Mouse (Mus musculus) neural tube, embryonic 12.5 days (tissue): ENCODE measurements around the gene Dsn1. TPM values are rescaled to one million over a fixed set of nuclear protein-coding genes. Genes with fewer than 3 reads are reported as not detected.

Source experiments
- ATAC-seq: fragments of 200-750 bp; cut with Nextera tagmentation; 2 replicates; pipeline ENCODE4 v1.8.0; 2017; ENCODE audit warnings: low read depth, mild to moderate bottlenecking, moderate TSS enrichment, moderate library complexity; ENCODE audit not compliant: low FRiP score
- H3K27ac ChIP-seq: fragments of 300-500 bp; sonication (generic); 2 replicates; pipeline ENCODE4 v1.5.1; 2016
- H3K27me3 ChIP-seq: fragments of 300-500 bp; sonication (generic); replicated peaks from 2 replicates; pipeline ENCODE4 v1.6.1; 2016; ENCODE audit warnings: mild to moderate bottlenecking
- H3K36me3 ChIP-seq: fragments of 300-500 bp; sonication (generic); 2 replicates; pipeline ENCODE4 v1.6.1; 2016; ENCODE audit warnings: mild to moderate bottlenecking
- H3K4me1 ChIP-seq: fragments of 300-500 bp; sonication (generic); 2 replicates; pipeline ENCODE4 v1.6.1; 2016
- H3K4me2 ChIP-seq: fragments of 300-500 bp; sonication (generic); replicated peaks from 2 replicates; pipeline ENCODE4 v1.6.1; 2016; ENCODE audit warnings: mild to moderate bottlenecking
- H3K4me3 ChIP-seq: fragments of 300-500 bp; sonication (generic); 2 replicates; pipeline ENCODE4 v1.5.1; 2016
- H3K9ac ChIP-seq: fragments of 300-500 bp; sonication (generic); 2 replicates; pipeline ENCODE4 v1.6.1; 2016; ENCODE audit warnings: mild to moderate bottlenecking
- H3K9me3 ChIP-seq: fragments of 300-500 bp; sonication (generic); 2 replicates; pipeline ENCODE4 v1.6.1; 2016; ENCODE audit warnings: mild to moderate bottlenecking
- WGBS: fragments of 180-500 bp; shearing (Covaris S2); methylation state at CpG from one replicate; pipeline ENCODE4 v1.1.7; 2016; 5-methylcytosine and 5-hydroxymethylcytosine counted together
- polyA plus RNA-seq: library from polyadenylated mRNA; unstranded; fragments of >200 nt; fragmentation: Nextera tagmentation; extraction: Ambion mirVana; gene quantifications from 2 replicates; pipeline ENCODE4 v1.2.1, GENCODE M21; 2016

The Dsn1 gene
- polyA plus RNA-seq, 1 experiment from 2014 or later: 30.3 TPM

DNA sequence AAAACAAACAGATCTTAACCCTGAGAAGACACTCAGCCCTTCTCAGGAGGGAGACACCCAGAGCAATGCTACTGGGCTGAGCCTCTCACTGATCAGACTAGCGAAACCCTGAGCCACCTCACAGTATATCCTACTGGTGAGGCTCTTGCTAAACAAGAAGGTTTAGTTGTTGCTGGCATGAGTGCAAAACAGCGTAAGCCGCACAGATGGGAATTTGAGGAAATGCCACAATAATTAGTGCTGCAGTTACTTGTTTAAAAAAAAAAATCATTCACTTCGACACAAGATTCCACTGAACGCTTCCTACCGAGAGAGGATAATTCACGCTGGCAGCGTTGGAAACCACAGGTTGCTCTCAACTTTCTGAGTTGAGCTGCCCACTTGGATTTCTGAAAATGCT is 36.6 kb upstream of the Dsn1 start:
- Histone ChIP-seq H3K4me3 (no peak overlapping the region), H3K9ac (no peak overlapping the region), H3K36me3 (peaks cover 70% of the 10 kb centered on the region), H3K4me2 (no peak overlapping the region), H3K9me3 (peaks cover 4% of the 10 kb centered on the region; the same call in 1 of the 2 replicates), H3K27me3 (no peaks in the 10 kb centered on the region), H3K4me1 (peaks cover 2% of the 10 kb centered on the region; the same call in 1 of the 2 replicates), H3K27ac (no peak overlapping the region)
- no peak for ATAC-seq
- WGBS: 92% methylated on average over 8 of the region's 8 CpGs

- ATAC-seq: no peak
- H3K4me3 ChIP-seq: no peak overlapping the region
- no peaks in the 10 kb centered on the region for H3K4me1 ChIP-seq
- H3K27ac ChIP-seq: no peak overlapping the region
- H3K9me3 ChIP-seq: peaks cover 4% of the 10 kb centered on the region; the same call in 1 of the 2 replicates
- peaks cover 79% of the 10 kb centered on the region for H3K36me3 ChIP-seq
- H3K9ac ChIP-seq: no peak overlapping the region
- 94% methylated on average over 7 of the region's 7 CpGs for WGBS
- no peak overlapping the region for H3K4me2 ChIP-seq
- no peaks in the 10 kb centered on the region for H3K27me3 ChIP-seq
Observed at GRCm38 (mm10) chr2:157041421-157041820, 34.5 kb upstream of the Dsn1 start.

DNA sequence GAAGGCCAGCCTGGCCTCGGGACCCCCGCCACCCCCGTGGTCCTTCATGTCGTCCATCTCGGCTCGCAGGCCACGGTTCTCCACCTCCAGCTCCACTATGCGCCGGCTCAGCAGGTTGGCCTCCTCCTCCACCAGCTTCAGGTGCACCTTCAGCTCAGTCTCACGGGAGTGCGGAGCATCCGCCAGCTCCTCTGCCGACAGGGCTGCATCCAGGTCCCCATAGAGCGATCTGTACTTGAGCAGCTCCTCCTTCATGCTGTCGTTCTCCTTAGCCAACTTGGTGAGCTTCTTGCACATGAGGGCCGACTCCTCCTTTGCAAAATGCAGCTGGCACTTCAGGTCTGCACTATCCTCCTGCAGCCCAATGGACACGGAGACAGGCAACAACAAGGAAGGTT is 33.7 kb upstream of the Dsn1 start:
- Histone ChIP-seq H3K27ac (no peak overlapping the region), H3K36me3 (peaks cover 77% of the 10 kb centered on the region), H3K9ac (no peak overlapping the region), H3K9me3 (peaks cover 4% of the 10 kb centered on the region; the same call in 1 of the 2 replicates), H3K27me3 (no peaks in the 10 kb centered on the region), H3K4me3 (no peak overlapping the region), H3K4me1 (no peaks in the 10 kb centered on the region), H3K4me2 (no peak overlapping the region)
- 84% methylated on average over 17 of the region's 17 CpGs for WGBS
- ATAC-seq: no peak

GRCm38 (mm10) chr2:157039900-157040648 is 33.1 kb upstream of the Dsn1 start:
- Histone ChIP-seq H3K4me2 (no peak overlapping the region), H3K27ac (no peak overlapping the region), H3K9ac (no peak overlapping the region), H3K36me3 (peaks cover 77% of the 10 kb centered on the region), H3K4me3 (no peak overlapping the region), H3K9me3 (peaks cover under 1% of the 10 kb centered on the region; the same call in 1 of the 2 replicates), H3K27me3 (no peaks in the 10 kb centered on the region), H3K4me1 (no peaks in the 10 kb centered on the region)
- ATAC-seq: no peak
- 90% methylated on average over 49 of the region's 50 CpGs for WGBS

DNA sequence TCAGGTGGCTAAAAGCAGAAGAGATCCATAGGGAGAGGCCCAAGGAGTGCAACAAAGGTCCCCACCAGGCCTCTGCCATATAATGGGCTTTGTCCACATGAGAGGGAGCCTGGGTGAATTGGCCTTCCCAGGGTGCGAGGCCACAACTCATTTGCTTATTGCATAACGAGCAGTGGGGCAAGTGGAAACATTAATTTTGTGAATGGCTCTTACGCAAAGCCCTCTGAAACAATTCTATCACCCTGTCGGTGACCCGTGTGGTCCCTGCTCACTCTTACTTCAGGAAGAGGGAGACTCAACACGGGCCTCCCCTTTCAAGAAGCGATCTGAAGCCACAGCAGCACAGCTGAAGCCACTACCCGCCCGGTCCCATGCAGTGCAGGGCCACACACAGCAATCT is 30.3 kb upstream of the Dsn1 start:
- H3K9ac ChIP-seq: no peak overlapping the region
- no peaks in the 10 kb centered on the region for H3K4me1 ChIP-seq
- no peak overlapping the region for H3K4me3 ChIP-seq
- no peak overlapping the region for H3K4me2 ChIP-seq
- H3K27ac ChIP-seq: no peak overlapping the region
- H3K9me3 ChIP-seq: no peaks in the 10 kb centered on the region
- WGBS: 48% methylated on average over 9 of the region's 9 CpGs
- no peak for ATAC-seq
- peaks cover 86% of the 10 kb centered on the region for H3K36me3 ChIP-seq
- no peaks in the 10 kb centered on the region for H3K27me3 ChIP-seq

DNA sequence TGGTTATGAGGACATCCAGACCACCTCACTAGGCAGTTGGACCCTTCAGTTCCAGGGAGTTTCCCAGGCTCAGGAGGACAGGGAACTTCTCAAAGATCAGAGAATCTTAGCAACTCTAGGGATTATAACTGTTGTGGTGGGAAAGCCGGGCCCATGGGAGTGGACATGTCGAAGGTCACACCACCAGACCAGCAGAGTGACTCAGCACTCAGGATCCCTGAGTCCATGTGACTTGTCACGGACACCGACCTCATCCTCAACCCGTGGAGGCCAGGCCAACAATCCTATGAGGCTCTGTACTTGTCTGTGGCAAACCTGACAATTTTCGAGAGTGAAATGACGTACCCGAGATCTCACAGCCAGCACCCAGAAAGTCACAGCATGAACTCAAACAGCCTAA is 29.4 kb upstream of the Dsn1 start:
- Histone ChIP-seq H3K4me1 (no peaks in the 10 kb centered on the region), H3K9ac (no peak overlapping the region), H3K27ac (no peak overlapping the region), H3K4me2 (no peak overlapping the region), H3K4me3 (no peak overlapping the region), H3K36me3 (peaks cover 83% of the 10 kb centered on the region), H3K27me3 (no peaks in the 10 kb centered on the region), H3K9me3 (no peaks in the 10 kb centered on the region)
- WGBS: 91% methylated on average over 8 of the region's 8 CpGs
- ATAC-seq: no peak

DNA sequence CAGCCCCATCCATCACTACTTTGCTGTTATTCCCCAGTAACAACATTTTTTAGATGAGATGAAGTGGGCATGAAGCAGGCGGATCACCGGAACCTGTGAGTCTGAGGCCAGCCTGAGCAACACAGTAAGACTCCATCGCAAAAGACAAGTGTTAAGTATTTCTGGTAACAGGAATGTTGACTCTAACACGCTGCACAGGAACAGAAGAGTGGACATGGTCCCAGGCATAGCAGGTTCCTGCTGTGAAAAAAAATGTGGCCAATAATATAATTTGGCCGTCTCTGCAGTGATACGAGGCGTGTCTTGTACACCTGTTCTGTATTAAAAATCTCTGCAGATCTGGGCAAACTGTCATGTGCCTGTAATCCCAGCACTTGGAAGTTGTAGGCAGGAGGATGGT is 28.4 kb upstream of the Dsn1 start:
- Histone ChIP-seq H3K27ac (no peak overlapping the region), H3K9me3 (no peaks in the 10 kb centered on the region), H3K36me3 (peaks cover 83% of the 10 kb centered on the region), H3K4me1 (no peaks in the 10 kb centered on the region), H3K4me3 (no peak overlapping the region), H3K9ac (no peak overlapping the region), H3K27me3 (no peaks in the 10 kb centered on the region), H3K4me2 (no peak overlapping the region)
- ATAC-seq: no peak
- WGBS: 93% methylated on average over 7 of the region's 7 CpGs

DNA sequence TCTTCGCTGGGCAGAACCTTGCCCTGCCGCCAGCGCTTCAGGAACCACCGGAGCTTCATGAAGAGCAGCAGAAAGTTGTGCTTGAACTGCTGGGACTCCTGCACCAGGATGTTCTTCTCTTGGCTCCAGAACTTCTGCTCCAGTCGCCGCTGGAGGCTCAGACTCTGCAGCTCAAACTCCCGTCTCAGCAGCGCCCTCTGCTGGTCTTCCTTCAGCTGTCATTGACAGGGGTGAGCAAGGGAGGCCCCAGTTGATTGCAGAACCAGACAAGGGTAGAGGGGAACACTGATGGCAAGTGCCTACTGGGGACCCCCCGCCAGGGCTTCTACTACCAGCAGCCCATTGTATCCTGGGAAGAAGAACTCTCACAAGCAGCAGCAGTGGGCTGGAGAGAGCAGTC is 23.9 kb upstream of the Dsn1 start:
- no peak overlapping the region for H3K4me2 ChIP-seq
- no peaks in the 10 kb centered on the region for H3K4me1 ChIP-seq
- H3K27me3 ChIP-seq: no peaks in the 10 kb centered on the region
- ATAC-seq: no peak
- peaks cover 87% of the 10 kb centered on the region for H3K36me3 ChIP-seq
- WGBS: 43% methylated on average over 9 of the region's 9 CpGs
- no peaks in the 10 kb centered on the region for H3K9me3 ChIP-seq
- H3K4me3 ChIP-seq: no peak overlapping the region
- no peak overlapping the region for H3K9ac ChIP-seq
- H3K27ac ChIP-seq: no peak overlapping the region

DNA sequence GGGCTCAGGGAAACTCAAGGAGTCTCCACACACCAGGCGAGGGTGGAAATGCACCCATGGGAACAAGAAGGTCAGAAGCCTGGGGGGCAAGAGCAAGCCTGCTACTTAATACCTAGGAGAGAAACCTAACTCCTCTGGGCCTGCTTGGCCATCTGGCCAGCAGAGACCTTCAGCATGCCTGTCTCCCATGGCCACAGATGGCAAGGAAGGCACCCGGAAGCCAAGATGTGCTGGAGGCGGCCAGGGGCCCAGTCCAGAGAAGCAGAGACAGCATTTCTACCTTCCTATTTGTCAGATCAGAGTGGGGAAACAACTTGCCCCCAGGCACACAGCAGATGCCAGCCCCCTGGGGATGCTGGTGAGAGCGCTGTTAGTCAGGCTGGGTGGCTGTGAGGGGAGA is 21.3 kb upstream of the Dsn1 start:
- no peaks in the 10 kb centered on the region for H3K27me3 ChIP-seq
- no peak overlapping the region for H3K4me2 ChIP-seq
- H3K9ac ChIP-seq: no peak overlapping the region
- no peaks in the 10 kb centered on the region for H3K4me1 ChIP-seq
- H3K9me3 ChIP-seq: no peaks in the 10 kb centered on the region
- H3K27ac ChIP-seq: no peak overlapping the region
- WGBS: 90% methylated on average over 4 of the region's 4 CpGs
- ATAC-seq: no peak
- H3K36me3 ChIP-seq: peaks cover 93% of the 10 kb centered on the region
- no peak overlapping the region for H3K4me3 ChIP-seq

DNA sequence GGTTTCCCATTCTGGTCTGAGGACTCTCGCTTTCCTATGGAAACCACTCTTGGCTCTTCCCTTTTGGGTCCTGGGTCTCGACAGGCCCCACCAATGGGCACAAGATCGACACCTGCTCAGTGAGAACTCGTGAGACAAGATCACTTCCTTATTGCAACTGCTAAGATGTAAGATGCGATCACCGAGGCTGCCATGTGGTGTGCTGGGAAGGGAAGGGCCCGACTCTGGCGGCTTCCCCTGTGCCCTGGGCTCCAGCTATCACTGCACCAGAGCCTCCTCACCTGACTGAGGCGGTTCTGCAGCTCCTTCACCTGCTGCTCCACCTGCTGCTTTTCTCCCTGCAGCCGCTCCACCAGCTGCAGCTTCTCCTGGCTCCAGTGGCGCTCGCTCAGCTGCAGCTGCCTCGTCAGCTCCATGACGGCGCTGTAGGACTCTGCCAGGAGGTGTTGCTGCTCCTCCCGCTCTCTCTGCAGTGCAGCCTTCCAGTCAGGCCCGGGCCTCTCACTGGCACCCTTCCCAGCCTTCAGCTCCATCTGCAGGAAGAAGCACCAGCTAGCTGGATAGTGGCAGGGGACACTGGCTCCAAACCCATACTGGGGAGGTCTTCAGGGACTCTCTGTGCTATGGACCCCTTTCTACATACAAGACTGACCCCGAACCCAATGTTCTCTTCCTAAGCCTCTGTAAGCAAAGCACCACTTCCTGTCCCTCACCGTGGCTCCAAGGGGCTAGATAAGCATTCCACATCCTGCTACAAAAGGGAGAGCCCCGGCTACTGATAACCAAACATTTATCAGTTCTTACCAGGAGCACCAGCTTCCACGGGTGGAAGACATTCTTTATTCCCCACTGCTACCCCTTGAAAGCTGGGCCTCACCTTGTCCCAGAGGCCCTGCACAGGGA is 20.4 kb upstream of the Dsn1 start:
- no peak overlapping the region for H3K9ac ChIP-seq
- peaks cover 93% of the 10 kb centered on the region for H3K36me3 ChIP-seq
- H3K4me2 ChIP-seq: no peak overlapping the region
- no peak overlapping the region for H3K27ac ChIP-seq
- WGBS: 95% methylated on average over 21 of the region's 21 CpGs
- ATAC-seq: no peak
- no peaks in the 10 kb centered on the region for H3K4me1 ChIP-seq
- no peaks in the 10 kb centered on the region for H3K9me3 ChIP-seq
- H3K27me3 ChIP-seq: no peaks in the 10 kb centered on the region
- no peak overlapping the region for H3K4me3 ChIP-seq

DNA sequence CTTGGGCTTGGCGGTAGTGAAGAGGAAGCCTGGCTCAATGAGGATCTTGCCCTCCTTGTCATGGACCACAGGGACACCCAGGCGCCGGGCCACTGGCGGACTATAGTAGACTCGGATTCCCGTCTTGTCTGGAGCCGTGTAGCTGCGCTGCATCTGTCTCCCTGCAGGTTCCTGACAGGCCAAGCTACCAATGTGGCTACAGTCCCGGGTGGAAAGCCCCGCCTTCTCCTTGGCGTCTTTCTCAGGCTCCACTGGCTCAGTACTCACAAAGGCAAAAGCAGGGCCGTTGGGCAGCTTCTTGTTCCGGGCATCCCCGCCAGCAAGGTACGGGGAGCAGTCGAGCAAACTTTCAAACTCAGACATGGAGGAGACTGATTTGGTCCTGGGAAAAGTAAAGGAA is 14.2 kb upstream of the Dsn1 start:
- WGBS: 96% methylated on average over 16 of the region's 16 CpGs
- Histone ChIP-seq H3K27me3 (no peaks in the 10 kb centered on the region), H3K36me3 (peaks cover 99% of the 10 kb centered on the region), H3K4me2 (no peak overlapping the region), H3K4me3 (no peak overlapping the region), H3K9me3 (no peaks in the 10 kb centered on the region), H3K4me1 (no peaks in the 10 kb centered on the region), H3K9ac (no peak overlapping the region), H3K27ac (no peak overlapping the region)
- no peak for ATAC-seq

GRCm38 (mm10) chr2:157019228-157019627 is 12.3 kb upstream of the Dsn1 start:
- H3K36me3 ChIP-seq: peaks cover 99% of the 10 kb centered on the region
- H3K9ac ChIP-seq: no peak overlapping the region
- H3K9me3 ChIP-seq: no peaks in the 10 kb centered on the region
- WGBS: 97% methylated on average over 4 of the region's 4 CpGs
- H3K27ac ChIP-seq: no peak overlapping the region
- no peak overlapping the region for H3K4me3 ChIP-seq
- ATAC-seq: no peak
- no peak overlapping the region for H3K4me2 ChIP-seq
- no peaks in the 10 kb centered on the region for H3K27me3 ChIP-seq
- H3K4me1 ChIP-seq: no peaks in the 10 kb centered on the region
